Mouse (Mus musculus) erythroid progenitor cell, adult 5-6 weeks (primary cell): Measurements from ENCODE around the gene Adam10. TPM values are rescaled to one million over a fixed set of nuclear protein-coding genes. Genes with fewer than 3 reads are reported as not detected.

Experiments
- total RNA-seq, 2 experiments: library from RNA; stranded (forward) in 1 of 2; stranded (reverse) in 1 of 2; fragments of 150-400 nt in 1 of 2; fragments of 186-747, 209-891 nt in 1 of 2; gene quantifications; 2 replicates each; pipeline versions ENCODE4 v1.2.3 to v1.2.4; 2015 to 2017; ENCODE audit warnings: low replicate concordance in 2 of 2

Adam10 gene
- total RNA-seq, 2 experiments from 2014 or later: 328 to 407 TPM

Other genes with a start within 250 kb of the Adam10 start
- 46.1 and 61.6 TPM in 2 replicates for gene Rnf111, start 175.3 kb upstream of the Adam10 start, total RNA-seq (2015; ENCODE audit: low replicate concordance)
- gene Rnf111, start 175.3 kb upstream of the Adam10 start, total RNA-seq (2017; ENCODE audit: low replicate concordance): 24.9 and 31.6 TPM in 2 replicates
- 44.3 and 69.6 TPM in 2 replicates for gene Sltm, start 136.2 kb upstream of the Adam10 start, total RNA-seq (2015; ENCODE audit: low replicate concordance)
- gene Sltm, start 136.2 kb upstream of the Adam10 start, total RNA-seq (2017; ENCODE audit: low replicate concordance): 62.0 and 82.7 TPM in 2 replicates
- 1.8 and 5.4 TPM in 2 replicates for gene Gm10642, start 22.7 kb upstream of the Adam10 start, total RNA-seq (2015; ENCODE audit: low replicate concordance)
- gene Gm10642, start 22.7 kb upstream of the Adam10 start, total RNA-seq (2017; ENCODE audit: low replicate concordance): 4.1 and 16.4 TPM in 2 replicates
- 76.4 and 97.3 TPM in 2 replicates for gene Mindy2, start 21.8 kb upstream of the Adam10 start, total RNA-seq (2015; ENCODE audit: low replicate concordance)
- 78.0 and 94.2 TPM in 2 replicates for gene Mindy2, start 21.8 kb upstream of the Adam10 start, total RNA-seq (2017; ENCODE audit: low replicate concordance)